Mouse (Mus musculus) layer of hippocampus, postnatal 25 days (tissue): ENCODE data around the gene Gramd1c. TPM values are rescaled to one million over a fixed set of nuclear protein-coding genes. Genes with fewer than 3 reads are reported as not detected.

Experiments
- DNase-seq, 2 experiments: peaks; one replicate each; pipeline ENCODE4 v3.0.0; 2022; ENCODE audit warnings: mixed read lengths in 2 of 2, low spot score in 1 of 2; ENCODE audit errors: extremely low spot score in 1 of 2
- total RNA-seq, 2 experiments: library from RNA; stranded (reverse); gene quantifications; 2 replicates each; pipeline ENCODE4 v1.2.3; 2021

Gramd1c gene
- total RNA-seq, 2 experiments from 2014 or later = 3.2 to 3.5 TPM

- DNase-seq = no peak
These were observed 36.9 kb downstream of the Gramd1c start for GRCm38 (mm10) chr16:44026210-44026609.

GRCm38 (mm10) chr16:44018986-44019548, 44.1 kb downstream of the Gramd1c start:
- no peak for DNase-seq

- DNase-seq = no peak
These were observed 44.8 kb downstream of the Gramd1c start for GRCm38 (mm10) chr16:44018372-44018771.

GRCm38 (mm10) chr16:44017707-44018106, 45.4 kb downstream of the Gramd1c start:
- DNase-seq = no peak

- DNase-seq = no peak
These were observed 47.0 kb downstream of the Gramd1c start for GRCm38 (mm10) chr16:44016164-44016563.

- DNase-seq = no peak
These were observed 47.6 kb downstream of the Gramd1c start for GRCm38 (mm10) chr16:44015416-44016158.

- no peak for DNase-seq
These were observed 52.1 kb downstream of the Gramd1c start for GRCm38 (mm10) chr16:44011010-44011409.

- no peak for DNase-seq
These were observed 61.1 kb downstream of the Gramd1c start for GRCm38 (mm10) chr16:44002086-44002485.

DNA sequence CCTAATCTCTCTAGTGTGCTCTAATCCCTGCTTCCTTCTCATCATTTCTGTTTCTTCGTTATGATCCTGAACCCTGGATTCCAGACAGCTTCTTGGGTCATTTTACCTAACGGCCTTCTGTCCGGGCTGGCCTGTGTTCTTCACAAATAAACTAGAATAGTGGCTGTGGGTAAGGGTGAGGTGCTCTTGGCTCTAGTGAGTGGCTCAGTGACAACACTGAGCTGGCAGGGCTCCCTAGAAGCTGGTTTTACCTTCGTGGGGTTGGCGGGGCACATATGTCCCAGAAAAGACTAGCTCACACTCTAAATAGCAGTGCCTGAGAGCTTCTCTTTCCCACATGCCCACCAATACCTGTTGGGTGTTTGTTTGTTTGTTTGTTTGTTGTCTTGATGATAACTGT, 63.6 kb downstream of the Gramd1c start:
- no peak for DNase-seq

GRCm38 (mm10) chr16:43999111-43999510, 64.0 kb downstream of the Gramd1c start:
- no peak for DNase-seq

DNA sequence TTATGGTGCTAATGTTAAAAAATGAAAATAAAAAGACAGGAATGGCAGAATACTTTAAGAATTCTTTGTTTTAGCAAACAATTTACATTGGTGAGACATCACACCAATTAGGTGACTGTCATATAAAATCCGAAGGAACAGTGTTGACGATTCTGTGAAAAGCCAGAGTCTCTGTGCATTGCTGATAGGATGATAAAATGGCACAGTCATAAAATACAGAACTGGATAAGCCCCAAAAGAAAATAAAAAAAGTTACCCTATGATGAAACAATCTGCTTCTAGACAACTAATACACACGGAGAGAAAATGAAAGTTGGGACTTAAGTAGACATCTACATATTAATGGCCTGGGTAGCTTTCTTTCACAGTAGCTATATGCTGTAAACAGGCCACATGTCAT, 68.5 kb downstream of the Gramd1c start:
- DNase-seq = no peak

DNA sequence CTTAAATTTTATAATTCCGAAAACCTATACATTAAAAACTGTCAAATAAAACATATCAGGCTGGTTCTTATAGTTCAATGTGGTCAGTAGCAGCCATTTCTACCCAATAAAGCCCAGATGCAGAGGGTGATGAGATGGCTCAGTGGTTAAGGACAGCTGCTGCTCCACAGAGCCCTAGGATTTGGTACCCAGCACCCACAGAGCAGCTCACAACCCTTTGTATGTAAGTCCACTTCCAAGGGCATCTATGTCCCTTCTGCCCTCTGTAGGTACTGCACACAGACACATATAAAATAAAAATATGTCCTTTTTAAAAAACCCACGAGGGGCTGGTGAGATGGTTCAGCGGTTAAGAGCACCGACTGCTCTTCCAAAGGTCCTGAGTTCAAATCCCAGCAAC, 76.8 kb downstream of the Gramd1c start:
- no peak for DNase-seq

DNA sequence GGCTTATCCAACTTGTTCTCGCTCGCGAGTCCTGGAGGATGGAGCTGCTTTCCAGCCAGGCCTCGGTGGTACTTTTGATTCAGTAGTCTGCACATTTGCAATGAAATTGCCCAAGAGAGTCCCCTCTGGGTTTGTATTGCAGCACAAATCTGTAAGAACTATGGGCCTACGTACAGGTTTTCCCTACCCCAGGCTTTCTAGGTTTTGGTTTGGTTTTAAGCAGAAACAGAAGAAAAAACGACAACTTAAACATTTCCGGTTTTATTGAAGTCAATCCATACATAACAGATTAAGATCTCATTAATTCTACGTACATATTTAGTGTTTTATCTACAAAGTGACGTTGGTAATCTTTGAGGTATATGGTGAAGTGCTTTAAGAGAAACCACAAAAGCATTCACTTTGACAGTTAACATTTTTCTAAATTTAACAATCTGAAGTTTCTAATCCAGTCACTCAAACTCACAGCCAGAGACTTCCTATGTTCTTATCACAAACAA, 83.0 kb downstream of the Gramd1c start:
- DNase-seq = no peak

DNA sequence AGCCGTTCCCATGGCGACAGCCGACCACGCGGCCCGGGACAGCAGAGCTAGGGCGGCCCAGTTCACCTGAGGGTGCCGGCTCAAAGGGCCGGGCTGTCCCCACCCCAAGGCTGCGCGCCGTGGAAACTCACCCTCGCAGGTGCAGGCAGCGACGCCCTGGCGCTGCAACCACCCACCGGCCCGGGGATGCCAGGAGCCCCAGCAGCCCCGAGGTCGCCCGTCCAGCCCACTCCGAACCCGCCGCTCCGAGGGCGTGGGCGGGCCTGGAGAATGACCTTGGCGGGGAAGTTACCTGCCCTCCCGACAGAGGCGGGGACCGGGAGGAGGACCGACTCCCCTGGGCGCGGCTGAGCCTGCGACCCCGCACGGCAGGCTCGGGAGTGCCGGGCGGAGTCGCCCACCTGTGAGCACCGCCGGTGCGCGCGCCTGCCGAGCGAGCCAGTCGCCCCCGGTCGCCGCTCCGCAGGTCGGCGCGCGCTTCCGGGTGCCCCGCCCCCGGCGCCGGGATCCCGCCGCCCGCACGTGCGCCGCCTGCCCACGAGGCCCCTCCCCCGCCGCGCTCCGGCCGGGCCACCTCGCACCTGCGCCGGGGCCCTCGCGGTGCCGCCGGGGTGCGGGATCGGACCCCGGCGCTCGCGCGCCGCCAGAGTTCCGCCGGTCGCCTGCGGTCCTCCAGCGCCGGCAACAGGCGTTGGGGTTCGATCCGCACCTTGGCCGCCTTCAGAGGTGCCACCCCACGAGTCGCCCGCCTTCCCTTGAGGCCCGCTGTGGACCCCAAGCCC, 83.6 kb downstream of the Gramd1c start, which contains the start of gene Zdhhc23:
Zdhhc23 (minus strand) TSS at position 464 of the 782 bp plus-strand sequence.
- no peak for DNase-seq

- DNase-seq = no peak
These were observed 84.2 kb downstream of the Gramd1c start for GRCm38 (mm10) chr16:43979010-43979327.

GRCm38 (mm10) chr16:43973606-43974220, 89.4 kb downstream of the Gramd1c start:
- no peak for DNase-seq

- DNase-seq = no peak
These were observed 90.0 kb downstream of the Gramd1c start for GRCm38 (mm10) chr16:43973147-43973546.

DNA sequence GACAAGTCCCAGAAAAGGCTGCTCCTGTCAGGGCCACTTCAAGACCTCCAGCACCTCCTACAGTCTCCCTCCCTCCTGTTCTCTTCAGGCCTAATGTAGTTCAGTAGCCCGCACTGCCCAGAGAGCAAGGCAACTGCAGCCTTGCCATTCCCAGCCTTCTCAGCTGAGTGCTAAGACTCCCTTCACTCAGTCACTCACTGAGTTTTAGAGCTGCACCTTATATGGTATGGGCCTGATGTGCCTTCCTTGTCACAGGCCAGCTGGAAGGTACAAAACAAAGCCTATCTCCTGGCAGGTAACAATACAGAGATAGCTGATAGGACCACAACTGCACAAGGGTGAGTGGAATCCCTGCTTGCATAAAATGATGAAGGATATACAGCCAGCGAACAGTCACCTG, 90.8 kb downstream of the Gramd1c start:
- DNase-seq = no peak

GRCm38 (mm10) chr16:43971741-43972140, 91.4 kb downstream of the Gramd1c start:
- DNase-seq = no peak

GRCm38 (mm10) chr16:43971189-43971588, 92.0 kb downstream of the Gramd1c start:
- DNase-seq = no peak

GRCm38 (mm10) chr16:43970426-43970825, 92.7 kb downstream of the Gramd1c start:
- no peak for DNase-seq
